Mouse (Mus musculus): ENCODE measurements around the gene Cass4. TPM values are rescaled to one million over a fixed set of nuclear protein-coding genes. Genes with fewer than 3 reads are reported as not detected.

Gene Cass4
- total and polyA plus RNA-seq, 3 experiments, result 0.22 to 0.28 TPM; not detected in 1

Other genes with a start within 250 kb of the Cass4 start
- gene Mc3r, start 145.3 kb upstream of the Cass4 start, total RNA-seq (2021), result not detected
- gene Mc3r, start 145.3 kb upstream of the Cass4 start, polyA plus RNA-seq (2012; rRNA removed), result 0.04 TPM in 1 of 2 replicates, not detected in the other
- gene Fam210b, start 48.2 kb upstream of the Cass4 start, total RNA-seq (2021), result 10 to 100 TPM; 28.2 to 32.2 TPM
- gene Fam210b, start 48.2 kb upstream of the Cass4 start, polyA plus RNA-seq (2012; rRNA removed), result 47.1 and 48.5 TPM in 2 replicates
- 1 to 10 TPM; 1.8 to 2.7 TPM for gene Aurka, start 23.3 kb upstream of the Cass4 start, total RNA-seq (2021)
- gene Aurka, start 23.3 kb upstream of the Cass4 start, polyA plus RNA-seq (2012; rRNA removed), result 1.3 and 2.0 TPM in 2 replicates
- 10 to 100 TPM; 30.1 to 33.4 TPM for gene Cstf1, start 23.1 kb upstream of the Cass4 start, total RNA-seq (2021)
- gene Cstf1, start 23.1 kb upstream of the Cass4 start, polyA plus RNA-seq (2012; rRNA removed), result 30.7 and 31.5 TPM in 2 replicates
- gene Rtf2, start 46.8 kb downstream of the Cass4 start, total RNA-seq (2021), result 10 to 100 TPM; 73.1 to 84.2 TPM
- 27.1 and 31.9 TPM in 2 replicates for gene Rtf2, start 46.8 kb downstream of the Cass4 start, polyA plus RNA-seq (2012; rRNA removed)
- gene Gcnt7, start 64.8 kb downstream of the Cass4 start, total RNA-seq (2021), result not detected
- gene Gcnt7, start 64.8 kb downstream of the Cass4 start, polyA plus RNA-seq (2012; rRNA removed), result not detected in 2 replicates
- not detected for gene Fam209, start 78.7 kb downstream of the Cass4 start, total RNA-seq (2021)
- 0.17 and 0.31 TPM in 2 replicates for gene Fam209, start 78.7 kb downstream of the Cass4 start, polyA plus RNA-seq (2012; rRNA removed)
- not detected for gene Tfap2c, start 155.8 kb downstream of the Cass4 start, total RNA-seq (2021)
- gene Tfap2c, start 155.8 kb downstream of the Cass4 start, polyA plus RNA-seq (2012; rRNA removed), result not detected in 2 replicates

Measured in adrenal gland, adult 2 months (tissue).